Mouse (Mus musculus) erythroid progenitor cell, adult 5-6 weeks (primary cell): Measurements from ENCODE around the gene Egln3. TPM values are rescaled to one million over a fixed set of nuclear protein-coding genes. Genes with fewer than 3 reads are reported as not detected.

Experiments
- ATAC-seq: replicated peaks from 2 replicates; pipeline ENCODE4 v1.8.0; 2016; ENCODE audit warnings: moderate number of reproducible peaks, mild to moderate bottlenecking, moderate TSS enrichment, inconsistent platforms; ENCODE audit not compliant: poor library complexity, low FRiP score, severe bottlenecking
- total RNA-seq, 2 experiments: library from RNA; stranded (forward) in 1 of 2; stranded (reverse) in 1 of 2; fragments of 150-400 nt in 1 of 2; fragments of 186-747, 209-891 nt in 1 of 2; gene quantifications; 2 replicates each; pipeline versions ENCODE4 v1.2.3 to v1.2.4; 2015 to 2017; ENCODE audit warnings: low replicate concordance in 2 of 2

Egln3 gene
- total RNA-seq, 2 experiments from 2014 or later: 0.68 to 3.8 TPM

GRCm38 (mm10) chr12:54205195-54205594 is 1.5 kb upstream of the Egln3 start:
- ATAC-seq: no peak

GRCm38 (mm10) chr12:54202765-54203655 is 650 bp downstream of the Egln3 start:
- no peak for ATAC-seq

DNA sequence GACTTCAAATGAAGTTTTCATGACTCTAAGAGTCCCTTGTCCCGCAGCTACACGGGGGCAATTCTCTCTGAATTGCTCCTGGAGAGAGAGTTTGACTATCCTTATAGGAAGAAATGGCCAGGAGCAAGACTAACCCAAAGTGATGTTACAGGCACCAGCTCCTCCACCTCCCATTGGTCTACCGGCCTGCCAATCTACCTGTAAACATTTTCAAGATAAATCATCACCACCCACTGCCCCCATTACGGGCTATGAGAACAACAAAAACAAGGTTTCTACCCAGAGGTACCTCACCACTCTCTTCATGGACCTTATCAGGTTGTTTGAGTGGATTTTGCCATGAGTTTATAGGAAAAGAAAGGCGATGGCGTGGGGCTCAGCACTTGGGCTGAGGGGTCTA is 1.4 kb downstream of the Egln3 start:
- no peak for ATAC-seq

DNA sequence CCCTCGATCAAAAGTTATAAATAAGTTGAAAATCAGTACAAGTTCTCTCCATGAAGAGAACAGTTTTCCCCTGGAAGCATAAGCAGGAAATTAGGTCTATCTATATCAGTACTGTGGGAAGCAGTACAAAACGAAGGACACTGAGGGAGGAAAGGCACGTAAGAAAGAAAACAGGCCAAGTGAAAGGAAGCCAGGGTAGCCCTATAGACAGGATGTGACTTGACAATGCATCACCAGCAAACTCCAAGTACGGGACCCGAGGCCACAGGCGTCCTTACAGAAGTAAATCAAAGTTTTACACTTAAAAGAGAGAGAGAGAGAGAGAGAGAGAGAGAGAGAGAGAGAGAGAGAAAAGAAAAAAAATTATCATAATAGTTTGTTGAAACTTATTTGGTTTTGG is 2.8 kb downstream of the Egln3 start:
- ATAC-seq: no peak

DNA sequence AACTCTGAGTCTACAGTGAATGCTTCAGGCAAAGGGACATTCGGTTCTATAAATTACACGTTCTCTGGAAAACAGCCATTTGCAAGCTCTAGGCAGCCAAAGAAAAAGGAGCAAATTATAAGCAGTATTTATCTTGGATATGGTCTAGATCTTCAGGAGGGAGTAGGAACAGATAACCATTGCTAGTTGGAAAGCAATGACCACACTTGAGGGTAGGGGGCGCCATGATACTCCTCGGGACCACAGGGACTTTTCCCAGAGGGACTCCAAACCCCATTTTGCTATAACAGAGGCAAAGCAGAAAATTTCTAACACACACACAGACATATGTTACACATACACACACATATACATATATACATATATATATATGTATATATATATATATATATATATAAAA is 3.5 kb downstream of the Egln3 start:
- ATAC-seq: no peak

GRCm38 (mm10) chr12:54198282-54198918 is 5.3 kb downstream of the Egln3 start:
- no peak for ATAC-seq

DNA sequence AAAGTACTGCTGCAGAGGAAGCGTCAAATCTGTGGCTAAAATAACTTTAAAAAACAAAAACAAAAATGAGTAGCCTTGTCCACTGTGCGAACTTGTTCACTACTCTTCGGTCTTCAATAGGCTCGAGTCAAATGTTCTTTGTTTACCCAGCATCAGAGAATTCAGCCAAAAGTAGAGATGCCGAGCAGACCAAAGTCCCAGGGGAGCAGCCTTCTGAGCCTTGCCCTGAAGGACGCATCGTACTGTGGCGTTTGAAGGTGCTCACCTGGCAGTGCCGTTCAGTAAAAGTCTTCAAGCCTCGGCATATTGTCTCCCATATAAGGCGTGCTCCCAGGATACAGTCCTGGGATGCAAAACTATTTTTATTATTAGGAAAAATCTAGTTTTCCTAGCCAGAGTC is 5.8 kb downstream of the Egln3 start:
- ATAC-seq: no peak

GRCm38 (mm10) chr12:54197301-54197782 is 6.3 kb downstream of the Egln3 start:
- no peak for ATAC-seq

GRCm38 (mm10) chr12:54196881-54197280 is 6.8 kb downstream of the Egln3 start:
- ATAC-seq: no peak

DNA sequence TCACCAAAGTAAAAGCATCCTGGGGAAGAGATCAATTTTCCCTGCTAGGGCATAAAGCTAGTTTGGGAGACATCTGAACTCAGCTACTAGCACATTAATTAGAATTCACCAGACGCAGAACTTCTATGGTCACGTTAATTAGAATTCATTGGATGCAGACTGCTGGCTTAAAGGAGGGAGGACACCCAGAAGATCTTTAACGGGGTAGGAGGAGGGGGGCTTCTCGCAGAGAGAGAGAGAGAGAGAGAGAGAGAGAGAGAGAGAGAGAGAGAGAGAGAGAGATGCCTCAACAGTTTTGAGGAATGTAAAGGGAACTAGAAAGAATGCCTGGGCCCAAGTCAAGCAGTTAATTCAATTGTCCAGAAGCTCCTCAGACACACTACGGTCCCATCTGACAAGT is 9.5 kb downstream of the Egln3 start:
- ATAC-seq: no peak

DNA sequence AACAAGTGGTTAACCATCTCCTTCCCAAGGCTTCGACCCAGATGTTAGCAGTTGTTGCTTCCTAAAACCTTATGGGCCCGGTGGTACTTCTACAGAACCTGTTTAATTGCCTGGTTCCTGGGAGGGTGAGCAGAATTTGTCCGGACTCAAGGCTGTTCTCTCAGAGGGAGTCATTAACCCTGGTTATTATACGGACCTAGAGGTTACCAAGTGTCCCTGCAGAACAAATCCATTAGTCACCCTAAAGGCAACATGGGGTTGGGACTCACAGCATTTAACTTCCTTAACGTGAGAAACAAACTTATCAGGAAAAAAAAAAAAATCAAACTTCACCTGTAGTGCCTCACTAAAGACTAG is 11.4 kb downstream of the Egln3 start:
- no peak for ATAC-seq

GRCm38 (mm10) chr12:54191608-54192304 is 11.9 kb downstream of the Egln3 start:
- ATAC-seq: no peak

DNA sequence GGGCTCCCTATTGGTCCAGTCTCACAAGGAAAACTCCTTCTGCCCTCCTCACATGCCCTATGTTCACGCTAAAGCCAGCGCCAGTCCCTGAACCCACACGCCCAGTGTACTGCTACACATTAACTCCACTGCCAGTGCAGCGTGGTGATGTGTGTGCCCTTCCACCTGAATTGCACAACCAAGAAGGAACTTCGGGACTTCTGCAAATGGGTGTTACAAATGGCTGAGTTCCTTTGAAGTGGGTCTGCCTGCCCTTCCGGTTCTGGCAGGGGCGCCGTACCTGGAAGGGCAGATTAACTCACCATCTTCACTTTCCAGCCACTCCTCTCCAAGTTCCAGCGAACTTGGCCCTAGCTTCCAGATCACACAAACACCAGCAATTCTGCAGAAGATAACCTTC is 12.5 kb downstream of the Egln3 start:
- ATAC-seq: no peak

DNA sequence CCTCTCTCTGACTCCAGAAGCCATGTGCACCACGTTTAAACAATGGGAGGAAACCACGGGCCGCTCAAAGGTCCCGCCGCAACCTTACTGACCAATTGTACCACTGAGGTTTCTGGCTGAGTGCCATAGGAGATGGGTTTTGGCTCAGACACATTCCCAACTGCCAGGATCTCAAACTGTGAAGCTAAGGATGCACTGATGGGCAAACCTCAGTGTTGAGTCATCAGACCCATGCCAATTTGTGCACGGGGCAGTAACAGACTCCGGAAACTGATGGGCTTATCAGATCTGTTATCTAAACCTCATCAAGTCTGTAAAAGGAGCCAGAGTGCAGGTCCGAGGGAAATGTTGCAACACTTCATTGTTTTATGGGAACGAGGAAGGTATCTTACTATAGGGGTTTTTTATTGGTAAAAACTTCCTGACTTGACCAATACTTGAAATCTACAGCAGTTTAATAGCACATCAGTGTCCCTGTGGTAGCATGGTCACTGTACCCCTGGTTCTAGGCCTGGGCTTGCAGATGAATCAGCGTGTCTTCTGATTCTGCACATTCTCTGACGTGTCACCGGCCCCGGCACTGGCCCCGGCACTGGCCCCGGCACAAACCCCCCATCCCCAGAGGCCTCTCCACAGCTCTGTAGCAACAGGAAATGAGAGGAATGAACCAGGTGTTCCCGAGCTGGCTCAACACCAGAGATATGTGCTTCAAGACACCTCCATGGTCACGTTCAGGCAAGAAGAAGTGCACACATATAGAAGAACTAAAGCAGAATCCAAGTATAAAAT is 15.7 kb downstream of the Egln3 start:
- ATAC-seq: no peak

DNA sequence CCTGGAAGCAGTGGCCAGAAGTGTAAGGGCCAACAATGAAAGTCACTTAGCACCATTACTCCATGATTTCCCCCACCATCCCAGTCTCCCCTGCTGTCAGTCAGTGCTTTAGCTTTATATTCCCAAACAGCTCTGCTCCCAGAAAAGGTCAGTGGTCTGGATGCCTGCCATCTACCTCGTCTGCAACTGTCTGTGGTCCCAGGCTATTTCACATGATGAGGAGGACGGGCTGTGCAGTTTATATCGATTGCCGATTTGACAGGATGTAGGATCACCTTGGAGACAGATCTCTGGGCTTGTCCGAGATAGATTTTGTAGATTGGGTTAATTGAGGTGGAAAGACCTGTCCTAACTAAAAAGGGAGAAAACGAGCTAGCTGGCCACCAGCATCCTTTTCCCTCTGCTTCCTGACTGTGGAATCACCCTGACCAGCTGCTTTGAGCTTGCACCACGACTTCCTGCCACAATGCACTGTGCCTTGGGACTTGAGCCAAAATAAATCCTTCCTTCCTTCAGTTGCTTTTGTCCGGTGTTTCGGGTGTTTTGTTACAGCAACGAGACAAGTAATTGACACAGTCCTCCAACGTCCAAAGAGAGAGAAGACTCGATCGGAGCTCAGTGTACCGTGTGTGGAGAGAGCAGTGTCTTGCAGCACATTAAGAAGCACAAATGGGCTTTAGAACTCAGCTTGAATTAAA is 16.6 kb downstream of the Egln3 start:
- no peak for ATAC-seq

DNA sequence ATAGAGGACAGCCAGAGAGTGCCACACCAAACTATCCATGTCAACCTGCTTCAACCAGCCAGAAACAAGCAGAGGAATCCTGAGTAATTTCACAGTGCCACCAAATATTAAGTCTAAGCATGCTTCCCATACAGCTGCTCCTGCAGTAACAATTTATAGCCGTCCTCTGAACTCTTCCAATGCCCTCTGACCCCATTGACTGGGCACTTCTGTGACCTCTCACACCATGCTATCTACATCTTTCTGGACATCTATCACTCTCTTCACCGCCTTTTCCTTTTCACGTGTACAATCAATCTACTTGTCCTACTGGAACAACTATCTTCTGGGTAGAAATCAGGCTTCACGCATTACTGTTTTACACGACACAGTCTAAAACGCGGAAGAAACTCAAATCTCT is 19.4 kb downstream of the Egln3 start:
- ATAC-seq: no peak

- ATAC-seq: no peak
Measured at GRCm38 (mm10) chr12:54178323-54178722, 25.3 kb downstream of the Egln3 start.

DNA sequence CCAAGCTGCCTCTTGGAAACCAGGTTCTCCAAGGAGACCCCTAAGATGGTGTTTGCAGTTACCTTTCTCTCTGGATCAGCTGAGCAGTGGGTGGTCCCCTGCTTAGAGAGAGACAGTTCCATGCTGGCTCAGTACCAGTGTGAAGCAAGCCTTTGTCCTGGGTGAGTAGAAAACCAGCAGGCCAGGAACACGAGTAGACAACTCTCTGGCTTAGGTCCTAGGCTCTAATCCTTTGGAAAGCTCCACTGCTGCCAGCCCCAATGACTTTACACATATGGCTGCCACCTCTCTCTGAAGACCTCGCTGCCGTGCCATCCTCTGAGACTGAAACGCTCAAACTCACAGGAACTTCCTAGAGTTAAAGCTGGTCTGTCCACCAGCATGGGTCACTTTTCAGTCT is 34.9 kb downstream of the Egln3 start:
- ATAC-seq: no peak

GRCm38 (mm10) chr12:54167737-54168136 is 35.9 kb downstream of the Egln3 start:
- ATAC-seq: no peak

DNA sequence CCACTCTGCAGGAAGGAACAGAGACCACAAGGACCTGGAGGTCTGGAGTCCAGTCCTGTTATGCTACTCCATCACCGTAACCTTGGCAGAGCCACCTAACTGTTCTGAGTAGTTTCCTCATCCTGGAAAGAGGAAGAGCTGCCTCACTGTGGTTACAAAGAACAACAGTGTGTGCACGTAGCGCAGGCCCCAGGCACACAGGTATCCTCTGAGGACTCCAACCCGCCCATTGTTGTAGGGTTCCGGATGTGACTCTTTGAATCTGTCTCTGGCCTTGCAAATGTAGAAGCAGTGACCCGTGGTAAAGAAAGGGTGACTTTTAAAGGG is 39.0 kb downstream of the Egln3 start:
- ATAC-seq: no peak
